Mouse (Mus musculus) limb, embryonic 11.5 days (tissue): ENCODE results near the gene Bche. TPM values are rescaled to one million over a fixed set of nuclear protein-coding genes. Genes with fewer than 3 reads are reported as not detected.

Source experiments
- ATAC-seq: fragments of 200-750 bp; cut with Nextera tagmentation; 2 replicates; pipeline ENCODE4 v1.8.0; 2017; ENCODE audit warnings: low read depth; ENCODE audit not compliant: insufficient number of reproducible peaks, low FRiP score, low TSS enrichment
- DNase-seq: peaks from one replicate; pipeline ENCODE4 v3.0.0-alpha.2; 2015; ENCODE audit warnings: low spot score
- H3K27ac ChIP-seq: fragments of 300-500 bp; sonication (generic); replicated peaks from 2 replicates; pipeline ENCODE4 v1.5.1; 2014; ENCODE audit warnings: low read depth, mild to moderate bottlenecking, low read length
- H3K27me3 ChIP-seq: fragments of 300-500 bp; sonication (generic); 2 replicates; pipeline ENCODE4 v1.6.1; 2014; ENCODE audit warnings: mild to moderate bottlenecking, low read length, mixed read lengths; ENCODE audit not compliant: control insufficient read depth, insufficient read depth
- H3K36me3 ChIP-seq: fragments of 300-500 bp; sonication (generic); 2 replicates; pipeline ENCODE4 v1.6.1; 2014; ENCODE audit warnings: mild to moderate bottlenecking, low read length, moderate library complexity, mixed read lengths; ENCODE audit not compliant: control insufficient read depth, insufficient read depth
- H3K4me1 ChIP-seq: fragments of 300-500 bp; sonication (generic); 2 replicates; pipeline ENCODE4 v1.6.1; 2014; ENCODE audit warnings: low read length, mixed read lengths; ENCODE audit not compliant: control insufficient read depth, insufficient read depth
- H3K4me2 ChIP-seq: fragments of 300-500 bp; sonication (generic); 2 replicates; pipeline ENCODE4 v1.6.1; 2014; ENCODE audit warnings: low read depth, mild to moderate bottlenecking, moderate library complexity; ENCODE audit not compliant: severe bottlenecking
- H3K4me3 ChIP-seq: fragments of 300-500 bp; sonication (generic); 2 replicates; pipeline ENCODE4 v1.5.1; 2014; ENCODE audit warnings: low read depth, low read length
- H3K9ac ChIP-seq: fragments of 300-500 bp; sonication (generic); 2 replicates; pipeline ENCODE4 v1.6.1; 2014; ENCODE audit warnings: mild to moderate bottlenecking, low read length
- H3K9me3 ChIP-seq: fragments of 300-500 bp; sonication (generic); 2 replicates; pipeline ENCODE4 v1.6.1; 2016; ENCODE audit warnings: low read length; ENCODE audit not compliant: control insufficient read depth
- WGBS: fragments of 180-500 bp; shearing (Covaris S2); extraction: QIAGEN DNeasy Blood & Tissue Kit; methylation state at CpG from one replicate; pipeline ENCODE4 v1.1.7; 2014; 5-methylcytosine and 5-hydroxymethylcytosine counted together
- polyA plus RNA-seq: library from polyadenylated mRNA; unstranded; fragments of >200 nt; fragmentation: Nextera tagmentation; extraction: Ambion mirVana; gene quantifications from 2 replicates; pipeline ENCODE4 v1.2.1, GENCODE M21; 2014

The Bche gene
- polyA plus RNA-seq, result 1.9 and 2.2 TPM in 2 replicates

DNA sequence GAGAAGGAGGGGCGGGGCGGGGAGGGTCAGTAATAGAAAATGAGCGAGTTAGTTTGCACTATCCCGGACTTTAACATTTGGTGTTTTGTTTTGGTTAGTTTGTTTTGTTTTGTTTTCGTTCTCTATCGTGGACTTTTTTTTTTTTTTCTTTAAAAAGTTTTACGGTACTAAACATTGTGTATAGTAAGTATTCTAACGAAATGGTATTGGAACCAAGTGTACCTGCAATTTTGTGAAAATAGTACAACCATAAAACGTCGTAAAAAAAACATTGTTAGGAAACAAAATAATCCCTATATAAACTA, at the start of gene Bche:
TSS of gene Bche (minus strand) at position 6 of the 305 bp plus-strand sequence.
- Histone ChIP-seq H3K27ac (no peak within 1 kb of the TSS), H3K9ac (peak within 1 kb of the TSS; percentile 43), H3K4me3 (peak within 1 kb of the TSS; percentile 35), H3K36me3 (no peaks in the 10 kb centered on the region), H3K9me3 (no peaks in the 10 kb centered on the region), H3K4me1 (no peaks in the 10 kb centered on the region), H3K4me2 (peak within 1 kb of the TSS; percentile 52), H3K27me3 (no peaks in the 10 kb centered on the region)
- ATAC-seq (no peak), DNase-seq (no peak)
- 20% methylated on average over 10 of the region's 10 CpGs for WGBS

DNA sequence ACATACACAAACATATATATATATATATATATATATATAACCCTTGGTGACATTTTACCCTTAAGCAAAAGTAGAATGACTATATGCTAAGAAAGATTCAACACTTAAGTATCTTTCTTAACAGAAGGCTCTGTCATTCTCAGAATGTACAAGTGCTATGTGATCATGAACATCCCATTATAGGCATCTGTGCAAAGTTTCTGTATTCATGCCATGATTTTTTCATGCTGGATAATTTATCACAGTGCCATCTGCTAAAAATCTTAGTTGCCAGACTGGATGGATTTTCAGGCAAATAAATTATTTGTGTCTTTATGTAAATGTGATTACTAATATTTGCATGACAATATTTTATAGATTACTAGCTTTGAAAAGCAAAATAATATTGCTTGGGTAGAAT, 33.8 kb upstream of the Bche start:
- Histone ChIP-seq H3K27me3 (no peaks in the 10 kb centered on the region), H3K9ac (no peak overlapping the region), H3K9me3 (no peaks in the 10 kb centered on the region), H3K4me3 (no peak overlapping the region), H3K27ac (no peak overlapping the region), H3K4me2 (no peak overlapping the region), H3K4me1 (no peaks in the 10 kb centered on the region), H3K36me3 (no peaks in the 10 kb centered on the region)
- DNase-seq, result no peak
- ATAC-seq, result no peak

DNA sequence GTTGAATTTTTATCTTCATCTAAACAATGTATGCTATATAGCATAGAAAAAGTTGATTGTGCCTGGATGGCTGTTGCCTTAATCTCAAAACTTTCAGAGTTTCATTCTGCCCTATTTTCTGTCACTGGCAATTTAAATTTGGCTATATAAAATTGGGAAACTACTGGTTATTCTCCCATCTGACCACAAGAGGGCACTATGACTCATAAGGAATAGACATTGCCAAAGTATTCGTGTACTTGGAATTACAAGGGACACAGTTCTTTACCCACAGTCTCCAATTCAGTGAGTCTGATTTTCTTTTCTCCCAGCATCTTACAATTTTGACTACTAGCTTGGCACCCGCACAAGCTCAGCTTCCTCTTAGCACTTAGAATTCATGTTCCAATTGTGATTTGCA, 23.5 kb upstream of the Bche start:
- H3K4me2 ChIP-seq, result no peak overlapping the region
- 42% methylated on average over 2 of the region's 2 CpGs for WGBS
- no peaks in the 10 kb centered on the region for H3K27me3 ChIP-seq
- H3K9me3 ChIP-seq, result no peaks in the 10 kb centered on the region
- no peak for DNase-seq
- H3K4me1 ChIP-seq, result no peaks in the 10 kb centered on the region
- no peak overlapping the region for H3K9ac ChIP-seq
- H3K4me3 ChIP-seq, result no peak overlapping the region
- H3K27ac ChIP-seq, result no peak overlapping the region
- H3K36me3 ChIP-seq, result no peaks in the 10 kb centered on the region
- no peak for ATAC-seq

DNA sequence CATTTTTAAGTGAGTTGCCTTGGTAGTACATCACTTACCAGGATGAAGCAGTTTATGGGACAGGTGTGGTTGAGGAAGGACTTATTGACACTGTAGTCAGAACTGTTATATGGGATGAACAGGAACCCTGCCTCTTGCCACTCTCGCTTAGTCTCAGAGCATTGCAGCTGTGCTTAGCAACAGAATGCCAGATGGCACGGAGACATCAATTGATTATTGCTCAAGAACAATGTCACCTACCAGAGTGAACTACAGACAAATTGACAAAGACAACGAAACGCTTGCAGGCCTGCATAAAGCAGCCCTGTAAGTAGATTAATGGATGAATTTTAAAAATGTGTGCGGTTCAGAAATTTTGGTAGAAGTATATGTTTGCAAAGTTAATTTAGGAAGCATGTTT, 21.3 kb upstream of the Bche start:
- ATAC-seq (no peak), DNase-seq (no peak)
- Histone ChIP-seq H3K4me3 (no peak overlapping the region), H3K27me3 (no peaks in the 10 kb centered on the region), H3K4me2 (no peak overlapping the region), H3K4me1 (no peaks in the 10 kb centered on the region), H3K27ac (no peak overlapping the region), H3K9ac (no peak overlapping the region), H3K9me3 (no peaks in the 10 kb centered on the region), H3K36me3 (no peaks in the 10 kb centered on the region)
- 84% methylated on average over 5 of the region's 5 CpGs for WGBS

DNA sequence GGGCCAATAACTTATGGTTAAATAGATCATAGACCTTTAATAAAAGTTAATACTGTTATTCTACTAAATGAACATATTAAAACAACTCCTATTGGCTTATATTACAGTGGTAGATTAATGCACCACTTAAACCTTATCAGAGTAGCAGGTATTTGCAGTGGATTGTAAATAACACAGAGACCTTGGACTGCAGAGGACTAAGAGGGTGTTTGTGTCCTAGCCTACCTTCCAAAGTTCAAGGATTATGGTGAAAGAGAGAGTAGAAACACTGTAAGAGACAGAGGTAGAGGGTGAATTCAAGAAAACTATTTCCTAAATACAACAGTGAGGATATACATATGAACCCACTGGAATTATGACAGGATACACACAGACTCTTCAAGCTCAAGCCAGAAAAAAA, 17.5 kb upstream of the Bche start:
- Histone ChIP-seq H3K9ac (no peak overlapping the region), H3K4me1 (no peaks in the 10 kb centered on the region), H3K36me3 (no peaks in the 10 kb centered on the region), H3K9me3 (no peaks in the 10 kb centered on the region), H3K4me2 (no peak overlapping the region), H3K27me3 (no peaks in the 10 kb centered on the region), H3K27ac (no peak overlapping the region), H3K4me3 (no peak overlapping the region)
- DNase-seq, result no peak
- ATAC-seq, result no peak

DNA sequence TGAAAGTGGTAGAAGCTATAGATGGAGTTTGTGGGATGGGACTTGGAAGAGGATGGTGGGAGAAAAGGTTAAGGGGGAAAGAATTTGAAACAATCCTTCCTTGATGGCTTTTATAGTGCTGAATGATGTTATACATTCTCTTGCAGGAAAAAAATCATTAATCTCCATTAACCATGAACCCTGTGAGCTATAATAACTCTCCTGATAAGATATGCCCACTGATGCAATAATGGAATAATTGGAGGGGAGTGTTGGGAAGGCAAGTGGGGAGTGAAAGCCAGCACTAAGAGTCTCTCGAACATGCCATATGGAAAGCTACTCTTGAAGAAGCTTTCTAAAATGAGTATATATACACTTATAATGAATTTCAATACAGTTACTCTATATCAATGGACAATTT, 16.7 kb upstream of the Bche start:
- no peak overlapping the region for H3K4me2 ChIP-seq
- H3K9ac ChIP-seq, result no peak overlapping the region
- H3K4me3 ChIP-seq, result no peak overlapping the region
- H3K27me3 ChIP-seq, result no peaks in the 10 kb centered on the region
- no peak overlapping the region for H3K27ac ChIP-seq
- no peak for ATAC-seq
- H3K36me3 ChIP-seq, result no peaks in the 10 kb centered on the region
- H3K9me3 ChIP-seq, result no peaks in the 10 kb centered on the region
- no peak for DNase-seq
- WGBS, result 86% methylated on average over 1 of the region's 1 CpGs
- H3K4me1 ChIP-seq, result no peaks in the 10 kb centered on the region

DNA sequence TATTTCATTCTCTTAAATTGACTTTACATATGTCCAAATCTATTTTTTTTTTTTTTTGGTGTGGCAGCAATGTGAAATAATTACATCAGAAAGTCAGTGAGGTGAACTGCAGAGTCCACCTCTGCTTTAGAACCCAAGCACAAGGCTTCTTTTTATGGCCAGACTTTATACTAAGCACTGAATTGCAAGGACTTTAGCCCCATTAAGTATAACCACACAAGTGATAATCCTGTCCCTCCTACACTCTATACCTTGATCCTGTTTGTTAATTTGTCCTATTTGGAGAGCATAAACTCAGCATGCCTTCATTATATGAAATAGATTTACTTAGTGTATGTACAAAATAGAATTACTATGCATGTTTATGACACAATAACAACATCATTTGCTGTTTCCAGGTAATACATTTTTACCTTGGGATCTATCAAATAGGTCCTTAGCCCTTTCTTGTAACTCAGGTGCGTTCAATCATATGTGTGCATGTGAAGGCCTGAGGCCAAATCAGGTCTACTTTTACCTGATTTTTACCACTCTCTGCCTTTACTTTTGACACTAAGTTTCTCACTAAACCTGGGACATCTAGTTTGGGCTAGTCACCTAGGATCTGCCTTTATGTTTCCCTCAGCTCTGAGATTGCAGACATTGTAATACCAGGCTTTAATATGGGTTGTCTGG, 9.5 kb upstream of the Bche start:
- Histone ChIP-seq H3K4me1 (no peaks in the 10 kb centered on the region), H3K4me2 (no peak overlapping the region), H3K9ac (no peak overlapping the region), H3K9me3 (no peaks in the 10 kb centered on the region), H3K36me3 (no peaks in the 10 kb centered on the region), H3K4me3 (no peak overlapping the region), H3K27ac (no peak overlapping the region), H3K27me3 (no peaks in the 10 kb centered on the region)
- ATAC-seq (no peak), DNase-seq (no peak)
- 94% methylated on average over 1 of the region's 1 CpGs for WGBS

DNA sequence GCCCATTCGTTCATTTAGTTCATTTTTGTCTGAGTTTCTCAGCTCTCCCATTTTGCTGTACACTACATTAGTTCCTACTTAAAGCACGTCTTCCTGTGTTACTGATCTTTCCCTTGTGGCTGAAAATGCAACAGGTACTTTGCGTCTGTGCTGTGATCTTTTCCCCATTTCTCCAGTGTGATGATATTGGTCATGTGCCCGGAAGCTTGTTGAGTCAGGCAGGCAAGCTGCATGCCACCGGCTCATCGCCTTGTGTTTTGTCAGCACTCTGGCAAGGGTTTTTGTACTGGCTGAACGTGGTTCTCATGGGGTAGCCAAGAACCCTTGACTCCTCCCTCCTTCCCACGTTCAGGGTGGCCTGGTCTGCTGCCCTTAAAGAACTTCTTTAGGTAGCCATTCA, 1.7 kb upstream of the Bche start:
- H3K9me3 ChIP-seq, result no peaks in the 10 kb centered on the region
- WGBS, result 75% methylated on average over 8 of the region's 8 CpGs
- H3K4me1 ChIP-seq, result no peaks in the 10 kb centered on the region
- no peak overlapping the region for H3K9ac ChIP-seq
- no peaks in the 10 kb centered on the region for H3K27me3 ChIP-seq
- ATAC-seq (no peak), DNase-seq (no peak)
- H3K4me2 ChIP-seq, result no peak overlapping the region
- H3K4me3 ChIP-seq, result no peak overlapping the region
- H3K36me3 ChIP-seq, result no peaks in the 10 kb centered on the region
- H3K27ac ChIP-seq, result no peak overlapping the region
